Mouse (Mus musculus) intestine, embryonic 14.5 days (tissue): Measurements from ENCODE around the gene Opcml. TPM values are rescaled to one million over a fixed set of nuclear protein-coding genes. Genes with fewer than 3 reads are reported as not detected.

Experiments used
- ATAC-seq: fragments of 200-750 bp; cut with Nextera tagmentation; replicated peaks from 2 replicates; pipeline ENCODE4 v1.8.0; 2017; ENCODE audit warnings: low read depth, moderate number of reproducible peaks, moderate TSS enrichment, moderate library complexity; ENCODE audit not compliant: low FRiP score, low TSS enrichment
- DNase-seq: peaks from one replicate; pipeline ENCODE4 v3.0.0-alpha.2; 2018; ENCODE audit warnings: low spot score
- H3K27ac ChIP-seq: fragments of 300-500 bp; sonication (generic); 2 replicates; pipeline ENCODE4 v1.5.1; 2014; ENCODE audit warnings: low read depth, mild to moderate bottlenecking, control low read depth
- H3K27me3 ChIP-seq: fragments of 300-500 bp; sonication (generic); replicated peaks from 2 replicates; pipeline ENCODE4 v1.6.1; 2014; ENCODE audit warnings: low read length, control low read depth; ENCODE audit not compliant: control insufficient read depth, insufficient read depth
- H3K36me3 ChIP-seq: fragments of 300-500 bp; sonication (generic); 2 replicates; pipeline ENCODE4 v1.6.1; 2014; ENCODE audit warnings: low read length, control low read depth; ENCODE audit not compliant: control insufficient read depth, insufficient read depth
- H3K4me1 ChIP-seq: fragments of 300-500 bp; sonication (generic); replicated peaks from 2 replicates; pipeline ENCODE4 v1.6.1; 2014; ENCODE audit warnings: low read length, control low read depth, mixed read lengths; ENCODE audit not compliant: control insufficient read depth, insufficient read depth
- H3K4me2 ChIP-seq: fragments of 300-500 bp; sonication (generic); 2 replicates; pipeline ENCODE4 v1.6.1; 2014; ENCODE audit warnings: low read length
- H3K4me3 ChIP-seq: fragments of 300-500 bp; sonication (generic); 2 replicates; pipeline ENCODE4 v1.5.1; 2014; ENCODE audit warnings: low read depth, low read length, control low read depth, mixed read lengths
- H3K9ac ChIP-seq: fragments of 300-500 bp; sonication (generic); 2 replicates; pipeline ENCODE4 v1.6.1; 2014; ENCODE audit warnings: mild to moderate bottlenecking, low read length
- H3K9me3 ChIP-seq: fragments of 300-500 bp; sonication (generic); 2 replicates; pipeline ENCODE4 v1.6.1; 2016; ENCODE audit warnings: low read length, control low read depth; ENCODE audit not compliant: control insufficient read depth
- WGBS: fragments of 180-500 bp; shearing (Covaris S2); extraction: QIAGEN DNeasy Blood & Tissue Kit; methylation state at CpG from one replicate; pipeline ENCODE4 v1.1.7; 2014; 5-methylcytosine and 5-hydroxymethylcytosine counted together
- polyA plus RNA-seq: library from polyadenylated mRNA; unstranded; fragments of >200 nt; fragmentation: Nextera tagmentation; extraction: Ambion mirVana; gene quantifications from 2 replicates; pipeline ENCODE4 v1.2.1, GENCODE M21; 2014

Opcml gene
- polyA plus RNA-seq, 1 experiment from 2014 or later, result 4.1 TPM

- ATAC-seq, result no peak
- H3K27me3 ChIP-seq, result no peaks in the 10 kb centered on the region
- H3K9ac ChIP-seq, result no peak overlapping the region
- H3K4me2 ChIP-seq, result no peak overlapping the region
- no peaks in the 10 kb centered on the region for H3K4me1 ChIP-seq
- no peak overlapping the region for H3K4me3 ChIP-seq
- H3K9me3 ChIP-seq, result no peaks in the 10 kb centered on the region
- WGBS, result 62% methylated on average over 4 of the region's 4 CpGs
- no peaks in the 10 kb centered on the region for H3K36me3 ChIP-seq
- DNase-seq, result no peak
- no peak overlapping the region for H3K27ac ChIP-seq
Observed at GRCm38 (mm10) chr9:28163946-28164345, 373.4 kb downstream of the Opcml start.

- Histone ChIP-seq H3K27me3 (no peaks in the 10 kb centered on the region), H3K4me2 (no peak overlapping the region), H3K4me3 (no peak overlapping the region), H3K4me1 (no peaks in the 10 kb centered on the region), H3K27ac (no peak overlapping the region), H3K9ac (no peak overlapping the region), H3K9me3 (no peaks in the 10 kb centered on the region), H3K36me3 (no peaks in the 10 kb centered on the region)
- ATAC-seq (no peak), DNase-seq (peak; percentile 73)
- 6% methylated on average over 6 of the region's 6 CpGs for WGBS
Observed at GRCm38 (mm10) chr9:28171890-28172289, 381.3 kb downstream of the Opcml start.

GRCm38 (mm10) chr9:28177052-28177451 is 386.5 kb downstream of the Opcml start:
- WGBS, result 92% methylated on average over 2 of the region's 2 CpGs
- ATAC-seq (no peak), DNase-seq (no peak)
- no peak overlapping the region for H3K9ac ChIP-seq
- H3K27ac ChIP-seq, result no peak overlapping the region
- no peaks in the 10 kb centered on the region for H3K36me3 ChIP-seq
- H3K4me2 ChIP-seq, result no peak overlapping the region
- no peaks in the 10 kb centered on the region for H3K27me3 ChIP-seq
- H3K9me3 ChIP-seq, result no peaks in the 10 kb centered on the region
- H3K4me3 ChIP-seq, result no peak overlapping the region
- H3K4me1 ChIP-seq, result no peaks in the 10 kb centered on the region

GRCm38 (mm10) chr9:28178123-28178887 is 387.7 kb downstream of the Opcml start:
- H3K36me3 ChIP-seq, result no peaks in the 10 kb centered on the region
- no peaks in the 10 kb centered on the region for H3K9me3 ChIP-seq
- no peaks in the 10 kb centered on the region for H3K4me1 ChIP-seq
- no peaks in the 10 kb centered on the region for H3K27me3 ChIP-seq
- H3K27ac ChIP-seq, result no peak overlapping the region
- no peak overlapping the region for H3K4me3 ChIP-seq
- ATAC-seq (no peak), DNase-seq (no peak)
- H3K9ac ChIP-seq, result no peak overlapping the region
- H3K4me2 ChIP-seq, result no peak overlapping the region
- WGBS, result 79% methylated on average over 4 of the region's 4 CpGs

- H3K9ac ChIP-seq, result no peak overlapping the region
Observed at GRCm38 (mm10) chr9:28181916-28182315, 391.3 kb downstream of the Opcml start.

GRCm38 (mm10) chr9:28190226-28190625 is 399.7 kb downstream of the Opcml start:
- no peak overlapping the region for H3K27ac ChIP-seq
- no peaks in the 10 kb centered on the region for H3K36me3 ChIP-seq
- H3K4me3 ChIP-seq, result no peak overlapping the region
- no peak overlapping the region for H3K4me2 ChIP-seq
- no peak for DNase-seq
- no peaks in the 10 kb centered on the region for H3K9me3 ChIP-seq
- no peaks in the 10 kb centered on the region for H3K4me1 ChIP-seq
- H3K27me3 ChIP-seq, result no peaks in the 10 kb centered on the region
- WGBS, result 87% methylated on average over 2 of the region's 2 CpGs
- H3K9ac ChIP-seq, result no peak overlapping the region
- ATAC-seq, result no peak

More at GRCm38 (mm10) chr9:28181916-28182315, 391.3 kb downstream of the Opcml start:
- DNase-seq, result no peak
- H3K4me3 ChIP-seq, result no peak overlapping the region
- H3K27ac ChIP-seq, result no peak overlapping the region
- WGBS, result 71% methylated on average over 7 of the region's 7 CpGs
- H3K4me2 ChIP-seq, result no peak overlapping the region
- H3K9me3 ChIP-seq, result no peaks in the 10 kb centered on the region
- H3K4me1 ChIP-seq, result no peaks in the 10 kb centered on the region
- H3K36me3 ChIP-seq, result no peaks in the 10 kb centered on the region
- H3K27me3 ChIP-seq, result no peaks in the 10 kb centered on the region
- no peak for ATAC-seq

GRCm38 (mm10) chr9:28190751-28191150 is 400.2 kb downstream of the Opcml start:
- H3K9ac ChIP-seq, result no peak overlapping the region
- ATAC-seq (no peak), DNase-seq (no peak)
- H3K36me3 ChIP-seq, result no peaks in the 10 kb centered on the region
- H3K27me3 ChIP-seq, result peaks cover 4% of the 10 kb centered on the region; the same call in 1 of the 2 replicates
- no peaks in the 10 kb centered on the region for H3K9me3 ChIP-seq
- H3K4me3 ChIP-seq, result no peak overlapping the region
- H3K27ac ChIP-seq, result no peak overlapping the region
- WGBS, result 74% methylated on average over 1 of the region's 1 CpGs
- H3K4me1 ChIP-seq, result no peaks in the 10 kb centered on the region
- H3K4me2 ChIP-seq, result no peak overlapping the region

- Histone ChIP-seq H3K36me3 (no peaks in the 10 kb centered on the region), H3K27me3 (peaks cover 4% of the 10 kb centered on the region; the same call in 1 of the 2 replicates), H3K27ac (no peak overlapping the region), H3K4me2 (no peak overlapping the region), H3K4me3 (no peak overlapping the region), H3K4me1 (0 out of 2 replicates have a peak, but pooled peaks cover 2% of the 10 kb centered on the region), H3K9ac (no peak overlapping the region), H3K9me3 (no peaks in the 10 kb centered on the region)
- WGBS, result 88% methylated on average over 2 of the region's 2 CpGs
- ATAC-seq (no peak), DNase-seq (no peak)
Observed at GRCm38 (mm10) chr9:28196550-28196949, 406.0 kb downstream of the Opcml start.

- Histone ChIP-seq H3K27me3 (peaks cover 5% of the 10 kb centered on the region; the same call in 1 of the 2 replicates), H3K9me3 (no peaks in the 10 kb centered on the region), H3K36me3 (no peaks in the 10 kb centered on the region), H3K9ac (no peak overlapping the region), H3K4me3 (no peak overlapping the region), H3K27ac (no peak overlapping the region), H3K4me2 (no peak overlapping the region), H3K4me1 (0 out of 2 replicates have a peak, but pooled peaks cover 2% of the 10 kb centered on the region)
- WGBS, result 63% methylated on average over 2 of the region's 2 CpGs
- no peak for ATAC-seq
- DNase-seq, result no peak
Observed at GRCm38 (mm10) chr9:28197061-28197460, 406.5 kb downstream of the Opcml start.
